Mouse (Mus musculus): ENCODE measurements at regions not wholly inside any gene's neighbourhood (a gene's known extent, or its start where the extent isn't known, plus 50 kb on each side); places are given as distances from the start of the nearest gene placed in this dataset.

DNA sequence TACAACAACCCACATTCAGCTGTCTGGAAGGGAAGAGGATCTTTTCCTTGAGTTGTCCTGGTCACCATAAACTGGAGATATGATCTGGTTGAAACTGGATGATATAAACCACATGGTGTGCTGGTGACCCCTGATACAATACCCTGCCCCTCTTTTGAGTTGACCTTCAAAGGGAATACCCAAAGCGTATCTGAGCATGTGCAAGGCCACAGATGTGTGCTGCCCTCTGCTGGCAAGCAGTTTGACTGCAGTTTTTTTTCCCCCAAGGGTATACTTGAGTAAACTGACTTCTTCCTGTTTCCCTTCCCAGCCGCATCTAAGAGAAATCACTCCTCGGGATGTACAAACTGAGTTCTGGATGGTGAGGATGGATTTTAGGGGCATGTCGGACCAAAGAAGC is 59.1 kb upstream of the Mbip start:
- TF ChIP-seq CTCF (conservative IDR thresholded peaks at IDR 0.05; ENCODE audit: insufficient read depth, insufficient read length, low read depth, low read length) (peak; percentile 78), POLR2A (IDR thresholded peaks at IDR 0.05; ENCODE audit: low read depth, low read length) (no peak)

All from kidney, adult 2 months (tissue).